Mouse (Mus musculus) neutrophil, adult 5-6 weeks (primary cell): ENCODE measurements around the gene Dnaic1. TPM values are rescaled to one million over a fixed set of nuclear protein-coding genes. Genes with fewer than 3 reads are reported as not detected.

Source experiments
- ATAC-seq: fragments of 151-379, 151-347 bp; 2 replicates; pipeline ENCODE4 v1.8.0; 2017; ENCODE audit warnings: mild to moderate bottlenecking, moderate TSS enrichment; ENCODE audit not compliant: insufficient number of reproducible peaks, poor library complexity, low FRiP score, severe bottlenecking; ENCODE audit errors: extremely low read depth
- total RNA-seq: library from RNA; stranded (forward); fragments of 200-1000 nt; gene quantifications from 2 replicates; pipeline ENCODE4 v1.2.3, GENCODE M21; 2017

Dnaic1 gene
- total RNA-seq, 1 experiment from 2014 or later = not detected

GRCm38 (mm10) chr4:41654217-41654616 lies 84.6 kb downstream of the Dnaic1 start:
- ATAC-seq = no peak

- no peak for ATAC-seq
Observed at GRCm38 (mm10) chr4:41655525-41655924, 86.0 kb downstream of the Dnaic1 start.

- ATAC-seq = no peak
Observed at GRCm38 (mm10) chr4:41658566-41659384, 89.2 kb downstream of the Dnaic1 start.

GRCm38 (mm10) chr4:41659556-41659955 lies 90.0 kb downstream of the Dnaic1 start:
- no peak for ATAC-seq

- no peak for ATAC-seq
Observed at GRCm38 (mm10) chr4:41660851-41661430, 91.4 kb downstream of the Dnaic1 start.

- ATAC-seq = no peak
Observed at GRCm38 (mm10) chr4:41662723-41663122, 93.1 kb downstream of the Dnaic1 start.

- ATAC-seq = no peak
Observed at GRCm38 (mm10) chr4:41663614-41664013, 94.0 kb downstream of the Dnaic1 start.

GRCm38 (mm10) chr4:41664533-41664932 lies 95.0 kb downstream of the Dnaic1 start:
- 0 out of 2 replicates have a peak, but pooled peaks have one; percentile 13 for ATAC-seq

- ATAC-seq = no peak
Observed at GRCm38 (mm10) chr4:41665009-41665675, 95.6 kb downstream of the Dnaic1 start.

- ATAC-seq = no peak
Observed at GRCm38 (mm10) chr4:41666646-41667045, 97.1 kb downstream of the Dnaic1 start.

GRCm38 (mm10) chr4:41670836-41671235 lies 101.3 kb downstream of the Dnaic1 start:
- no peak for ATAC-seq

GRCm38 (mm10) chr4:41671500-41671899 lies 101.9 kb downstream of the Dnaic1 start:
- no peak for ATAC-seq

- no peak for ATAC-seq
Observed at GRCm38 (mm10) chr4:41671963-41672480, 102.4 kb downstream of the Dnaic1 start.

- ATAC-seq = no peak
Observed at GRCm38 (mm10) chr4:41672522-41672963, 103.0 kb downstream of the Dnaic1 start.

- ATAC-seq = no peak
Observed at GRCm38 (mm10) chr4:41673186-41673585, 103.6 kb downstream of the Dnaic1 start.

- ATAC-seq = no peak
Observed at GRCm38 (mm10) chr4:41676248-41677005, 106.9 kb downstream of the Dnaic1 start.

- no peak for ATAC-seq
Observed at GRCm38 (mm10) chr4:41677006-41677629, 107.5 kb downstream of the Dnaic1 start.

GRCm38 (mm10) chr4:41678863-41679262 lies 109.3 kb downstream of the Dnaic1 start:
- no peak for ATAC-seq
